Mouse (Mus musculus): Measurements from ENCODE around the gene Dmpk. TPM values are rescaled to one million over a fixed set of nuclear protein-coding genes. Genes with fewer than 3 reads are reported as not detected.

The Dmpk gene
- polyA plus RNA-seq, 2 experiments, result 8.3 to 17.9 TPM

GRCm38 (mm10) chr7:19098811-19099210, 15.2 kb downstream of the Dmpk start:
- Histone ChIP-seq H3K4me2 (ENCODE audit: low read depth) (no peak overlapping the region), H3K36me3 (replicated peaks; ENCODE audit: control insufficient read depth, insufficient read depth, low read depth) (no peaks in the 10 kb centered on the region), H3K27me3 (ENCODE audit: control insufficient read depth, insufficient read depth, low read length) (peaks cover 25% of the 10 kb centered on the region), H3K4me3 (ENCODE audit: insufficient read depth in 1 of 2, low read depth in 2 of 2, low read length in 2 of 2) (no peak overlapping the region), H3K27ac (no peak overlapping the region), H3K4me1 (replicated peaks; ENCODE audit: control insufficient read depth in 2 of 2, insufficient read depth in 2 of 2, low read length in 1 of 2) (peaks cover 0 to 8% of the 10 kb centered on the region in 2 experiments; a peak in 1 of 4 replicates), H3K9me3 (ENCODE audit: control insufficient read depth, low read length) (no peaks in the 10 kb centered on the region), H3K9ac (replicated peaks) (no peak overlapping the region)
- 64% methylated on average over 7 of the region's 7 CpGs for WGBS (ENCODE audit: insufficient replicate concordance)
- ATAC-seq (ENCODE audit: insufficient read depth) (no peak), DNase-seq (ENCODE audit: low read depth in 3 of 3, low spot score in 3 of 3) (no peak)
- TF ChIP-seq EP300 (IDR thresholded peaks at IDR 0.05; ENCODE audit: low read depth) (no peak), CTCF (IDR thresholded peaks at IDR 0.05; ENCODE audit: low read depth) (no peak)

GRCm38 (mm10) chr7:19100290-19100689, 16.6 kb downstream of the Dmpk start:
- 43% methylated on average over 1 of the region's 1 CpGs for WGBS (ENCODE audit: insufficient replicate concordance)
- no peak overlapping the region for H3K27ac ChIP-seq
- H3K4me1 ChIP-seq (replicated peaks; ENCODE audit: control insufficient read depth in 2 of 2, insufficient read depth in 2 of 2, low read length in 1 of 2), result peaks cover 0 to 8% of the 10 kb centered on the region in 2 experiments; a peak in 1 of 4 replicates
- H3K9ac ChIP-seq (replicated peaks), result no peak overlapping the region
- no peaks in the 10 kb centered on the region for H3K36me3 ChIP-seq (replicated peaks; ENCODE audit: control insufficient read depth, insufficient read depth, low read depth)
- no peak overlapping the region for H3K4me3 ChIP-seq (ENCODE audit: insufficient read depth in 1 of 2, low read depth in 2 of 2, low read length in 2 of 2)
- TF ChIP-seq CTCF (IDR thresholded peaks at IDR 0.05; ENCODE audit: low read depth) (no peak), EP300 (IDR thresholded peaks at IDR 0.05; ENCODE audit: low read depth) (no peak)
- DNase-seq (ENCODE audit: low read depth in 3 of 3, low spot score in 3 of 3), result no peak
- no peaks in the 10 kb centered on the region for H3K9me3 ChIP-seq (ENCODE audit: control insufficient read depth, low read length)
- H3K4me2 ChIP-seq (ENCODE audit: low read depth), result no peak overlapping the region
- H3K27me3 ChIP-seq (ENCODE audit: control insufficient read depth, insufficient read depth, low read length), result peaks cover 17% of the 10 kb centered on the region
- ATAC-seq (ENCODE audit: insufficient read depth), result no peak

GRCm38 (mm10) chr7:19103741-19104140, 20.1 kb downstream of the Dmpk start:
- Histone ChIP-seq H3K27me3 (ENCODE audit: control insufficient read depth, insufficient read depth, low read length) (no peaks in the 10 kb centered on the region), H3K4me1 (replicated peaks; ENCODE audit: control insufficient read depth in 2 of 2, insufficient read depth in 2 of 2, low read length in 1 of 2) (no peaks in the 10 kb centered on the region), H3K9ac (replicated peaks) (no peak overlapping the region), H3K4me2 (ENCODE audit: low read depth) (no peak overlapping the region), H3K9me3 (ENCODE audit: control insufficient read depth, low read length) (no peaks in the 10 kb centered on the region), H3K27ac (no peak overlapping the region), H3K36me3 (replicated peaks; ENCODE audit: control insufficient read depth, insufficient read depth, low read depth) (no peaks in the 10 kb centered on the region), H3K4me3 (ENCODE audit: insufficient read depth in 1 of 2, low read depth in 2 of 2, low read length in 2 of 2) (no peak overlapping the region)
- DNase-seq (ENCODE audit: low read depth in 3 of 3, low spot score in 3 of 3), result no peak
- ATAC-seq (ENCODE audit: insufficient read depth), result no peak
- TF ChIP-seq CTCF (IDR thresholded peaks at IDR 0.05; ENCODE audit: low read depth) (no peak), EP300 (IDR thresholded peaks at IDR 0.05; ENCODE audit: low read depth) (no peak)

- no peak for DNase-seq (ENCODE audit: low read depth in 3 of 3, low spot score in 3 of 3)
- ATAC-seq (ENCODE audit: insufficient read depth), result no peak
- 52% methylated on average over 2 of the region's 2 CpGs for WGBS (ENCODE audit: insufficient replicate concordance)
- Histone ChIP-seq H3K4me1 (replicated peaks; ENCODE audit: control insufficient read depth in 2 of 2, insufficient read depth in 2 of 2, low read length in 1 of 2) (no peaks in the 10 kb centered on the region), H3K27me3 (ENCODE audit: control insufficient read depth, insufficient read depth, low read length) (no peaks in the 10 kb centered on the region), H3K9ac (replicated peaks) (no peak overlapping the region), H3K27ac (no peak overlapping the region), H3K36me3 (replicated peaks; ENCODE audit: control insufficient read depth, insufficient read depth, low read depth) (no peaks in the 10 kb centered on the region), H3K9me3 (ENCODE audit: control insufficient read depth, low read length) (no peaks in the 10 kb centered on the region), H3K4me2 (ENCODE audit: low read depth) (no peak overlapping the region), H3K4me3 (ENCODE audit: insufficient read depth in 1 of 2, low read depth in 2 of 2, low read length in 2 of 2) (no peak overlapping the region)
- no peak for TF ChIP-seq CTCF (IDR thresholded peaks at IDR 0.05; ENCODE audit: low read depth)
- no peak for TF ChIP-seq EP300 (IDR thresholded peaks at IDR 0.05; ENCODE audit: low read depth)
These were observed 20.8 kb downstream of the Dmpk start for GRCm38 (mm10) chr7:19104486-19104885.

- no peak overlapping the region for H3K9ac ChIP-seq (replicated peaks)
- no peak overlapping the region for H3K4me3 ChIP-seq (ENCODE audit: insufficient read depth in 1 of 2, low read depth in 2 of 2, low read length in 2 of 2)
- no peak for ATAC-seq (ENCODE audit: insufficient read depth)
- H3K27ac ChIP-seq, result no peak overlapping the region
- H3K4me1 ChIP-seq (replicated peaks; ENCODE audit: control insufficient read depth in 2 of 2, insufficient read depth in 2 of 2, low read length in 1 of 2), result no peaks in the 10 kb centered on the region
- H3K4me2 ChIP-seq (ENCODE audit: low read depth), result no peak overlapping the region
- no peaks in the 10 kb centered on the region for H3K9me3 ChIP-seq (ENCODE audit: control insufficient read depth, low read length)
- DNase-seq (ENCODE audit: low read depth in 3 of 3, low spot score in 3 of 3), result no peak
- no peak for TF ChIP-seq EP300 (IDR thresholded peaks at IDR 0.05; ENCODE audit: low read depth)
- no peak for TF ChIP-seq CTCF (IDR thresholded peaks at IDR 0.05; ENCODE audit: low read depth)
- H3K27me3 ChIP-seq (ENCODE audit: control insufficient read depth, insufficient read depth, low read length), result no peaks in the 10 kb centered on the region
- H3K36me3 ChIP-seq (replicated peaks; ENCODE audit: control insufficient read depth, insufficient read depth, low read depth), result no peaks in the 10 kb centered on the region
- WGBS (ENCODE audit: insufficient replicate concordance), result 27% methylated on average over 3 of the region's 3 CpGs
These were observed 23.8 kb downstream of the Dmpk start for GRCm38 (mm10) chr7:19107436-19107835.

All from liver, embryonic 14.5 days (tissue).